Mouse (Mus musculus) adrenal gland, postnatal 4 days (tissue): ENCODE measurements around the gene Serpinb7. TPM values are rescaled to one million over a fixed set of nuclear protein-coding genes. Genes with fewer than 3 reads are reported as not detected.

Source experiments
- DNase-seq, 2 experiments: peaks; one replicate each; pipeline ENCODE4 v3.0.0; 2021 to 2022; ENCODE audit warnings: low spot score in 2 of 2, mixed read lengths in 2 of 2
- long read RNA-seq, 2 experiments: library from polyadenylated mRNA; stranded (forward); transcript quantifications; one replicate each; pipeline ENCODE4 v2.0.0; 2021
- total RNA-seq, 2 experiments: library from RNA; stranded (reverse); gene quantifications; 2 replicates each; pipeline ENCODE4 v1.2.3; 2021

The Serpinb7 gene
- total RNA-seq, result not detected
- long read RNA-seq, experiment 1, partial matches to known transcripts, result 0 of 1 reads
- long read RNA-seq, experiment 1, other reads (novel, unspliced or antisense), result 1 of 1 reads
- long read RNA-seq, experiment 2, result 0 reads

DNA sequence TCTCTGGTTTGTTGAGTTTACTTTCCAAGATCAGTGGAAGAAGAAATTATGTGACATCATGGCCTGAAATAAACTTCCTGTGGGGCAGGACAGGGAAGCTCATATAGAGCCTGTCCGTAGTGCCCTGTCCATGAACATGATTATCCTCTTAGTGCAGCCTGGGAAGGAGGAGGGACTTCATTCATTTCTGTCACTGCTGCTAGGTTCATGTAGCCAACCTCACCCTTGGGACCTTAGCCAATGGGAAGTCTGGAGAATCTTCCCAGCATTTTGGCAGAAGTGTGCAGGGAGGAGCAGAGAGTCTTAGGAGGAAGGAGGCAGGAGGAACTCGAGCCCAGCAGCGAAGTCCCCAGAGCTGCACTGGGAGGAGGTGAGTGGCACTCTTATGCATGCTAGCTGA lies at the start of gene Serpinb7:
TSS of gene Serpinb7 (plus strand) at position 301 of the 400 bp plus-strand sequence.
- no peak for DNase-seq

DNA sequence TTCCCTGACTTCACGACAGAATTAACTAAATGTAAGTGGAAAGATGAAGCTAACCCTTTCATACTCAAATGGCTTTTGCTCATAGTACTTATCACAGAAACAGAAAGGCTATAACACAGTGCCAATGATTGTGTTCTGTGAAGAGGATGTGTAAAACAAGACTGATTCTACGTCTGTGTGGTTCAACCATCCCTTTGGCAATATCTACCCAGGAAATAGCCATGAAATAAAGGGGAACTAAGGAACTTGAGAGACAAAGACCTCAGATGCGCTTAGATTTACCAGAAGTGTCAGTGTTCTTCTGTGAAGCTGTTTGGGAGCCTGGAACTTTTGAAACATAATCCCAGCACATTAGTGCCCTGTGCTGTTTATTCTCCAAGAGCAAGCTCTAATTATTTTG lies 49.1 kb upstream of the Serpinb7 start:
- DNase-seq, result no peak

DNA sequence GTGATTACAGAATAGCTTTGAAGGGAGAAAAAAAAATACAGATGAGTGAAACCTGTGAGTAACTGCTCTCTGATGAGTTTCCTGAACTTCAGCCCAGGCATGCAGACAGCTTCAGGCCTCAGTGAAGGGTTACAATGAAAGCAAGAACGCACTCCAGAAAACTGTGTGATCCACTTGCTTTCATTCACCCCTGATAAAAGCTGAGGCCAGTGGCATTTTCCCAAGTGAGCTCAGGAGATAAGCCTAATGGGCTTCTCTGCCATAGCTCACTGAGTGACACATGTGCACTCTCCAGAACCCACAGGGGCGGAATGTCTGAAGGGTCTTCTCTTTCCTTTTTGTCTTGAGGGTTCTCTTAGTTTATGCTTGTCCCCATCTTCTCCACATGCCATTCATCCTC lies 48.3 kb upstream of the Serpinb7 start:
- DNase-seq, result no peak

DNA sequence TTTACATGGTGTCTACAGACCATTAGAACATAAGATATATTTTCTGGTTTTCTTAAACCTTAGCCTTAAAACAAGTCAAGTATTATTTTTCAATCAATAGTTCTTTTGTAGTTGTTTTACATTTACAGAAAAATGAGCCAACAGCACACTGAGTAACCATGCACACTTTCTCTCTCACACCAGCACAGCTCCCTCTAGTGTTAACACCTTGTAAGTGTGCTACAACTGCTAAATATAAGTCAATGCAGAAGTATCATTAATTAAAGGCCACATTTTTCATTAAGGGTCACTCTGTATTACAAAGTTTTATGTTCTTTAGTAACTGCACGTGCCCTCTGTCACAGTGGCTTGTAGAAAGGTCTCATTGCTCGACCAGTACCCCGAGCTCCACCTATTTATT lies 46.4 kb upstream of the Serpinb7 start:
- no peak for DNase-seq

DNA sequence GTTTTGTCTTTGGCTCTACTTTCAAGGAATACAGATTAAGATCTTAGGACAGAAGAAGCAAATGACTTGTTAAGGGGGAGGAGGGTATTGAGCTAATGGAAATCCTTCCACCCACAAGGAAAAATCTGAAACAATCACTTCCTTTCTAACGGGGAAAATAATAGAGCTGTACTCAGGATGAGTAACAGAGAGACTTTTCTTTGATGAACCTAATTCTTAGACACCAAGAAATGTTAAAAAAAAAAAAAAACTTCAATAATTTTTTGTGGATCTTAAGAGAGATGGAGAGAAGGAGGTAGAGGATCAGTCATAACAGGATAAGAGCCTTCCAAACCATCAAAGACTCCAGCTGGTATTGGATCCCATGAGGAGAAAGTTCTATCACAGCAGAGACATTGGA lies 38.6 kb upstream of the Serpinb7 start, which contains the start of gene Serpinb11:
TSS of gene Serpinb11 (plus strand) at position 301 of the 400 bp plus-strand sequence.
- DNase-seq, result no peak

DNA sequence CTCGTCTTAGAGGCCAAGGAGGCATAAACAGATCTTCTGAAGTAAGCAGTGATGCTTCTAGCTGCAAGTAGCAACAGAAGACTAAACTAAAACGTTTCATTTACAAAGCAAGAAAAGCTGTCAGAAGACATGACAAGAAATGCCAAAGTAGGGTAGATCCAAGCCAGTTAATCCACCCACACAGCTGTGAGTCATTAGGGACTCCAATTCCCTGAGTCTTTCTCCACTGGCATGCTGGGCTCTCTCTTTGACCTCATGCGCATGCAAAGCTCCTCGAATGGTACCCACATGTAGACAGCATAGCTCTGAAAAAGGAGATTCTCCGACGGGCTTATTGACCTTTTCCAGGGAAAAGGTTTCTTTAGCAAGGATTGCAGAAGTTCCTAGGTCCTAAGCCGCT lies 33.5 kb upstream of the Serpinb7 start:
- no peak for DNase-seq

DNA sequence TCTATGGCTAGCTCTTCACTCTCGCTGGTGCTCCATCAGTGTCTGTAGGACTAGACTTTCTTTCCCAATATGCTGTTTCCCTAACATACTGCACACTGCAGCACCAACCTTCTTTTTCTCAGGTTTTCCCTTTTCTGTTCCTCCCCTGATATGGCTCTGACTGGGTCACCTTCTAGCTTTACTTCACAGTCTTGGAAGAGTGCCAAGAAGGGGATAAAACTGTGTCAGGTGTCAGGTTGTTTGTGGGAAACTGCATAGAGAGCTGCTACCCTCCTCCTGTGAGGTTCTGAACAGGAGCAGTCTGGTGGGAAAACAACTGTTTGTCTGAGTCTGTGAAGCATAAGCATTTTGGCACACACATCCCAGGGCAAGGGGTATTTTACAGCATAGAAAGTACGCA lies 30.5 kb upstream of the Serpinb7 start:
- DNase-seq, result no peak

DNA sequence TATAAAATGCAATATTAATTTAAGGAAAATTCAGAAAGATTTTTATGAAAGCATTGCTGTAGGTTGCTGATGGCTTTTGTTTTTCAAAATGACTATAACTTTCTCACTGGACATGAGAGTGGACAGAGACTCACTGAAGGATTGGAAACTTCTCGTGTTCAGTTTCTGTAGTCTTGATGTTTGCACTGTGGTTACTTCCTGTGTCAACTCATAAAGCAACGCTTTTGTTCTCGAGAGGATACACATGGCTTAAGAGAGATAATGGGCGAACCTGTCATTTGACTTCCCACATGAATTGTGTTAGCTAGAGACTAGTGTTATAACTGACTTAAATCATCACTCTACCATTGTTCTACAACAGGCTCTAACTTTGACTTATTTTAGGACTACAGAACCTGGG lies 22.5 kb upstream of the Serpinb7 start:
- DNase-seq, result no peak

DNA sequence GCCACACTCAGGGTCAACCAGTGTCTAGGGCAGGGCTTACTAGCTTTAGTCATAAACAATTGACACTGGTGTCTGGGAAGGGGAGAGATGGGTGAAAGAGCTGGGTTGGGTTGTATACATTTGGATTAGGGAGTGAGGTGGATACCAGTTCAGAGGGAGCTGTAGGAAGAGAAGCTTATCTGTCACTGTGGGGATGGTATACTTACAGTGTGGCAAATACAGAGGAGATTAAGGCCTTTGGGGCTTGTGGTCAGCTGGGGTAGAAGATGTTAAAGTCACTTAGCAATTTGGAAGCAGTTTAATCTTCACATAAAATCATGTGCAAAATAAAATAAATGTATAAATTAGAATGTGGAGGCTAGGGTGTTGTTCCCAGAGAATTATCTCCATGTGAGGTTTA lies 21.1 kb upstream of the Serpinb7 start:
- DNase-seq, result no peak

DNA sequence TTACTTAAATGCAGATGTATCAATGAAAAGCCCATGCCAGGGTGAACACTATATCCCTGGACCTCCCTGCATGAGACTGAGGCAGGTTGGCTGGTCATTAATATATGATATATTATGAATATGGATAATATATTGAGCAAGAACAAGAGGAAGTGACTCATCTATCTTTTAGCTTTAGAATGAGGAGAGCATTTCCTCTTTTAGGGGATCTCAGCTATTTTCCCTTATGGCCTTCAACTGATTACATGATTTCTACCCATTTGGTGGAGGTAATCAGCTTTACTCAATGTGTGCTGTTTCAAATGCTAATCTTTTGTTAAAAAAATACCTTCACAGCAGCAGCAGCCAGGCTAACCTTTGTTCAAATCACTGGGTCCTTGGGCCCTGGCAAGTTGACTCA lies 18.0 kb upstream of the Serpinb7 start:
- DNase-seq, result no peak

DNA sequence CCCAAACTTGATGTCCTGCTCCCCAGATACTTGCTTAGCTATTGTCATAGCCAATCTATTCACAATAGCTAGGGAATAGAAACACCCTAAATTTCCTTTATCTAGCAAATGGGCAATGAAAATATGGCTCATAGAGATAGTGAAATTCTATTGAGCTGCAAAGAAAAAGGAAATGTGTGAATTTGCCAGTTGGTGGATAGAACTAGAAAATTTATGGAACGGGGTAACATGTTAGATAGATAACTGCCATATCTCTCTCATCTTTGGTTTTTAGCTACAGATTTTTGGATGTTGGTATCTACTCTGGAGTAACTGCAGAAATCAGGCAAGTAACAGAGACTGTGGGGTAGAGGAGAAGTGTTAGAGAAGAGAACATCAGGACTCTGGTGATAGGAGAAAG lies 17.1 kb upstream of the Serpinb7 start:
- no peak for DNase-seq

DNA sequence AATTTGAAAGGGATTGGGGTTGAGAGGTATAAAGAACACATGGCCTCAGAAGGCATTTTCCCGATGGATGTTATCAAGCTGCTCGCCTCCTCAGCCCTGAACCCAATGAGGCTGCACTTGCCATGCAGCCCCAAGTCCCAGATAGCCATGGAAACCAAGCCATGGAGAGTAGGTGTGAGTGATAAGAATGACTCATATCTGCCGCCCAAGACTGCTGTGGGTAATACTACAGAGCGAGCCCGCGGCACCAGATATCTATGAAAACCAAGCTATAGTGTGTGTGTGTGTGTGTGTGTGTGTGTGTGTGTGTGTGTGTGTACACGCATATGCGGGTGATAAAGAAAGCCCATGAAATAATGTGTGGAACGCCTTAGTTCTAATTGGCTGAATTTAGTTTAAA lies 14.9 kb upstream of the Serpinb7 start:
- no peak for DNase-seq

DNA sequence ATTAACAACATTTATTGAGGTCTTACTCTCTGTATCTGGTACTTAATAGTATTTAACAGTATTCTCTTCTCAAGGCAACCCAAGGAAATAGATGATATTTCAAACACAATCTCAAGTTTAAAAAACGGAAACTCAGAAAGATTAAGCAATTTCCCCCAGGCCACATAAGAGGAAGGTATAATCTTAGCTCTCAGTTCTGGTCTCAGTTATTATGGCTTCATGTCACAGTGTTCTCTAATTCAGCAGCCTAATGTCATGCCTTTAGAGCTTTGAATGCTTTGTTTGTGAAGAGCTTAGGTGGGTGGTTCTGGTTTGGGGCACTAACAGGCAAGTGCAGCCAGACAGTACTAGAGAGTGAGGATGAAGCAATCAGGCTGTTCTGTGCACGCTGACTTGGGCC lies 9.7 kb upstream of the Serpinb7 start:
- no peak for DNase-seq

DNA sequence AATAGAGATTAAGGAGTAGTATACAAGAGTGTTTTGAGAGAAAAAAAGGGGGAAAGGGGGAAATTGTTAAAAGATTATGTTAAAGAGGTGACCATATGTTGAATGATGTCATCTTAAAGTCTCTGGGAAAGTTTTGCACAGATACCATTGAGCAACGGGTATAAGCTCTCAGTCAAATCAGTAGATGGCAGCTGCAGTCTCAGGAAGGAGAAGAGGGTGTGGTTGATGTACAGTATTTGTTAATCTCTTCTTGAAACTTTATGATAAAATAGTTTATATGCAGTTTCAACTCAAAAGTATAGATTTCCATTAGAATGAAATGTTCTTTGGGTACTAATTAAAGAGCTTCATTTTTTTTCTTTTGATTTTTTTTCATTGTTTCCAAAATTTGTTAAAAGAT lies 2.0 kb upstream of the Serpinb7 start:
- DNase-seq, result no peak

DNA sequence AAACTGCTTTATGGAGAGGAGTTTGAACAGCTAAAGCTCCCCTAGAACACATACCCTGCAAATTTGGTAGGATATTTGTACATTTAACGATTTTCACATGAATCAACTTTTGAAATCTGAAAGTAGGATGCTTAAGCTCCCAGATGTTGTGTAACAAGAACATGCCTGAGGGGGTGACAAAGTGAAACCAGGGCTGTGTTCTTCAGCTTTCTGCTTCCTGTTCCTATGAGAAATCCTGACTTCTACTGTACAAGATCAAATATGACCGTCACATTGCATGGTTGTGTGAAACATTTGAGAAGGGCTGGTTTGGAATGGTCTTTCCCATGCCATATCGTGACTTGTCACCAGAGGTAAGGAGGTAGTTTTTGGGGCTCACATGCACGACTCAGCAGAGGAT lies 2.6 kb downstream of the Serpinb7 start:
- no peak for DNase-seq

DNA sequence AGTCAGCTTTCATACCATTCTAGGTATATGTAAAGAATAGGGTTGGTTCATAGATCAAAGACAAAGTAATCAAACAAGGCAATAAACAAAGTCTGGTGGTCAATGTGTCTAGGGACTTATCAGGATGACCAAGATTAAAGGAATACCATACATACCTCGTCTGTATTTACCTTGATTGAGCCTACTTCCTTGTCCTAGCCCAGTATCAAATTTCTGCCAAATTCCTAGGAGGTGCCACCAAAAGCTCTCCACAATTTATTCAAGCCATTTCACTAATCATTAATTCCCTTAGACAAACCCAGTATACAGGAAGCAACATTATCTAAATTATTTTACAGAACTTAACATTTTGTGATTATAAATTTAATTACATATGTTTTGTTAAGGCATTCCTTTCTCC lies 15.2 kb downstream of the Serpinb7 start:
- DNase-seq, result no peak

DNA sequence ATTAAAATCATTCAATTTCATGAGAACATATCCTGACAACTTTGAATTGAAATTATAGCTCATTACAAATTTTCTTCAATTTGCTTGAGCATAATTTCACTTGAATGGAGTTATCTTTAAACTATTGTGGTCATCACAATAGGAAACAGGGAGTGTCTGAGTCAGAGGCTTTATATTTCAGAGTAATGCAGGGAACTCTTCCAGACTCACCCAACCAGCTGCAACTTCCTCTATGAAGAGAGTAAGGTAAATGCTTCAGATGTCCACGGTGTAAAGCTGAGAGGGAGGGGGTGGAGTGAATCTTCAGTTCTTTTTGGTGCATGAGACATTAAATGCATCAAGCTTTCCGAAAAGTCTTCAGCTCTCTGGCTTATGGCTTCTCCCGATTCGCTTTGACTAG lies 23.0 kb downstream of the Serpinb7 start:
- DNase-seq, result no peak

DNA sequence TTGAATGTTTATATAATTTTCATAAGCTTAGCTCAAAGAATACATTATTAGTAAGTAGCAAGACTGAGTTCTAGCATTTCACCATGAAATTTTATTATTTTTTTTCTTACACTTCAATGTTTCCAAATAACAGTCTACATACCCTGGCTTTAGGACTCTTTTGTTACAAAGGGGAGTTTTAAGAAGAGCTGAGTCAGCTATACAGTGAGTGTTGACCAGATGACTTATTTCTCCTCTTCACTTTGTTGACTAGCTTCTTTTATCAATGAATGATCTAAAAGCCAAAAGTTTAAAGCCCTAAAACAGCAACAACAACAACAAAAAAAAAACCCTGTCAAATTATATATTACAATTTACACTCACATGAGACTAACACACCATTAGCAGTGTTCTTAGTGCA lies 31.8 kb downstream of the Serpinb7 start:
- no peak for DNase-seq

DNA sequence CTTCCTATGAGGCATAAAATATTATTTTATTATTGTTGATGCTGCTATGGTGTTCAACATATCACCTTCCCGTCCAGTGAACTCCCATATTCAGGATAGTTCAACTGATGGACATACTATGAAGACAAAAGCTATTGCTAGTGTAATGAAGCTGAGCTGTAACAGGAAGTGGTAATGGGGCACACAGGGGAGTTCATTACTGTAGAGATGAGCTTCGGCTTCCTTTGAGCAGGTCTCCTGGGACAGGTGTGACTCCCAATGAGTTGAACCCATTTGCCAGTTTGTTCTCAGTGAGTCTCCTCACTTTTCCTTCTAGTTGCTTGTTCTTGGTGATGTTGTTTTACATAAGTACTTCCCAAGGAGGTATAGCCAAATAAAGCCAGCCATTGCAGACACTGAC lies 36.1 kb downstream of the Serpinb7 start:
- no peak for DNase-seq

DNA sequence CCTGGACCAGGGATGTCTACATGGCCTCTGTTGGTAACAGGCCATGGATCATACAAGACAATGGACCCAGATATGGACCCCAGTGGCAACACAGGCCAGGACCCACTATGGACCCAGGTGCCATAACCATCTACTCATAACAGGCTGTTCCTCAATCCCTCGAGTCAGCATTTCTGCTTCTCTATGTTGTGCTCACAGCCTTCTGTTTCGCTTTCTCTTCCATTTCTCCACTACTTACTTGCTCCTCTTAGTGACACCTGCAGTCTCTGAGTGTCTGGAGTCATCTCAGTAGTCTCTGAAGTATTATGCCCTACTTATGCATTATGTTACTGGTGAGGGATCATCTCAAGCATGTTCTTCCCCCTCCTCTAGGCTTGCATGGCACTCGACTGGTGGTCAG lies 40.0 kb downstream of the Serpinb7 start:
- no peak for DNase-seq

DNA sequence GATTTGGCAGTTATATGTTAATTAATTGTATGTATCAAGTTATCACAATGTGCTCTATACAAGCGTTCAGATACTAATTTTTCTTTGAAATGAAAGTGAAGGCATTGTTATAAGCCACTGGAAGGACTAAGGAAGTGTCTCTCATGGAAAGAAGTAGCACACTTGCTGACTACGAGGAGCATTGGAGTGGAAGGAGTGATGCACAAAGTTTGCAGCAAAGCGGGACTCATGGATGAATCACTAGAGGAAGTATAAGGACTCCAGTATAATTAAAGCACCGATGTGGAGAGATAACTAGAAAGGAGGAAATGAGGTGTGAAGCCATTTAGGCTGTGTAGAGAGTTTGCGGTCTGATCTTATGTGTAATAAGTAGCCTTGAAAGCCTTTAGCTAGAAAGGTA lies 45.9 kb downstream of the Serpinb7 start:
- no peak for DNase-seq

DNA sequence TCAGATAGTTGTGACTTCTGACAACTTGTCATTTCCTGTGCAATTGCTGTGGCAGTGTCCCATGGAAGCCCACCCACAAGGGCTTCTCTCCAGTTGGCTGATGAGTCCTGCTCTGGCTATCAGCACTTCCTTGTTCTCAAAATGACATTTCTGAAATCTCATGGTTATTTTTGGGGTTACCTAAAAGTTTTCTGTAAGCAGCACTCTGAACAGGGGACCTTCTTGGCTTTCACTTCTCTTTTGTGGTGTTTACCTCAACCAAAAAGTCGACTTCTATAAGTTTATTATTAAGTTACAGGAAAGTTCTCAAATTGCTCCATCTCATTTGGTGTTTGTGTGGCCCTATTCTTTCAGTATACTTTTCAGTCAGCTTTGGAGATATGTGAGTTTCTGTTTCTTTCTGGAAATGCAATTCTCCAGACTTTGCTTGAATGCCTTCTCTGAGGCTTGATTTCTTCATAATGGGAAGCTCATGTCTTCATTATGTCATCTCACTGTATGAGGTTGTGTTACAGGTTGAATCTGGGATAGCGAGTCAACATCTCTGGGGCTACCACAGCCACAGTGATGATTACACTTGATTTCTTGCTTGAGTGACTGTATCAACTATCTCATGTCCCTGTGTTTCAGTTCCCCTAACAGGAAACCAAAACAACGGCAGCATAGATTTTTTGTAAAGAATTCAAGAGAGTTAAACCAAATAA lies 47.9 kb downstream of the Serpinb7 start:
- DNase-seq, result no peak

DNA sequence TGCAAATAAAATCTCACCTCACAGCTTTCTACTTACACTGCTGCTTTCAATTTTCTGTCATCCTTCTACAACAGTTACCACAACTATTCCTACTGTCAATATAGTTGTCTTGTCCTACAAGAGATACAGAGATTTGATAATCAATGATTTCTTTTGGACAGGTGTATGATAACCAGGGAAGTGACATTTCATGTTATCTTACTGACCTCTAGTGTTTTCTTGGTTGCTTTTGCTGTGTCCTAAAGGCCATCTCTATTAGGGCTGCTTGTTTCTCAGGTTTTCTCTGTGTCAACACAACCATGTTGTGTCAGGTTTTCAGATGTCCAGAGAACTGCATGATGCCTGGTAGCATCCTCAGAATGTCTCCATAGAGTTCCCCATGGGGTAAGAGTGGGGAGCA lies 80.5 kb downstream of the Serpinb7 start:
- DNase-seq, result no peak
